Mouse (Mus musculus) erythroblast, embryonic 14.5 days (primary cell): ENCODE results near the gene Col17a1. TPM values are rescaled to one million over a fixed set of nuclear protein-coding genes. Genes with fewer than 3 reads are reported as not detected.

Experiments used
- H3K27me3 ChIP-seq: 2 replicates; pipeline ENCODE4 v1.6.1; 2012; ENCODE audit warnings: inconsistent platforms; ENCODE audit not compliant: control insufficient read depth
- H3K36me3 ChIP-seq: 2 replicates; pipeline ENCODE4 v1.6.1; 2012; ENCODE audit warnings: mild to moderate bottlenecking, inconsistent platforms; ENCODE audit not compliant: control insufficient read depth
- H3K4me1 ChIP-seq: 2 replicates; pipeline ENCODE4 v1.6.1; 2012; ENCODE audit warnings: inconsistent platforms; ENCODE audit not compliant: control insufficient read depth
- H3K4me3 ChIP-seq: replicated peaks from 2 replicates; pipeline ENCODE3; 2012; ENCODE audit warnings: moderate library complexity, mild to moderate bottlenecking, inconsistent platforms
- H3K9me3 ChIP-seq: 2 replicates; pipeline ENCODE4 v1.6.1; 2012; ENCODE audit warnings: low read length, inconsistent platforms, mixed read lengths; ENCODE audit not compliant: control insufficient read depth
- GATA1 ChIP-seq: IDR thresholded peaks from 2 replicates; pipeline ENCODE4 v1.6.1; 2012; ENCODE audit warnings: low read length, inconsistent platforms, mixed read lengths
- TAL1 ChIP-seq: IDR thresholded peaks from 3 replicates; pipeline ENCODE4 v1.6.1; 2012; ENCODE audit warnings: low read length, inconsistent platforms, mixed read lengths
- polyA plus RNA-seq: library from polyadenylated mRNA; stranded (reverse); fragments of >175 nt; gene quantifications from 2 replicates; pipeline ENCODE4 v1.2.3, GENCODE M21; 2012

Col17a1 gene
- polyA plus RNA-seq, 1 experiment = not detected

- Histone ChIP-seq H3K27me3 (no peaks in the 10 kb centered on the region), H3K9me3 (no peaks in the 10 kb centered on the region), H3K4me3 (no peak overlapping the region), H3K36me3 (peaks cover 71% of the 10 kb centered on the region), H3K4me1 (no peaks in the 10 kb centered on the region)
- TF ChIP-seq TAL1 = no peak
- no peak for TF ChIP-seq GATA1
Observed at GRCm38 (mm10) chr19:47629068-47629467, 62.8 kb downstream of the Col17a1 start.

GRCm38 (mm10) chr19:47627450-47627849 lies 64.4 kb downstream of the Col17a1 start:
- Histone ChIP-seq H3K4me3 (no peak overlapping the region), H3K36me3 (peaks cover 76% of the 10 kb centered on the region), H3K27me3 (no peaks in the 10 kb centered on the region), H3K9me3 (no peaks in the 10 kb centered on the region), H3K4me1 (no peaks in the 10 kb centered on the region)
- no peak for TF ChIP-seq GATA1
- no peak for TF ChIP-seq TAL1

- peaks cover 84% of the 10 kb centered on the region for H3K36me3 ChIP-seq
- no peaks in the 10 kb centered on the region for H3K27me3 ChIP-seq
- no peak overlapping the region for H3K4me3 ChIP-seq
- H3K4me1 ChIP-seq = no peaks in the 10 kb centered on the region
- H3K9me3 ChIP-seq = no peaks in the 10 kb centered on the region
- TF ChIP-seq TAL1 = no peak
- TF ChIP-seq GATA1 = no peak
Observed at GRCm38 (mm10) chr19:47624940-47625711, 66.8 kb downstream of the Col17a1 start.

- Histone ChIP-seq H3K4me3 (no peak overlapping the region), H3K4me1 (no peaks in the 10 kb centered on the region), H3K9me3 (no peaks in the 10 kb centered on the region), H3K27me3 (no peaks in the 10 kb centered on the region), H3K36me3 (peaks cover 96% of the 10 kb centered on the region)
- TF ChIP-seq GATA1 (no peak), TAL1 (no peak)
Observed at GRCm38 (mm10) chr19:47621478-47621877, 70.4 kb downstream of the Col17a1 start.

GRCm38 (mm10) chr19:47613442-47613841 lies 78.5 kb downstream of the Col17a1 start:
- H3K9me3 ChIP-seq = no peaks in the 10 kb centered on the region
- no peak overlapping the region for H3K4me3 ChIP-seq
- peaks cover 80% of the 10 kb centered on the region for H3K36me3 ChIP-seq
- TF ChIP-seq GATA1 (no peak), TAL1 (no peak)
- no peaks in the 10 kb centered on the region for H3K4me1 ChIP-seq
- H3K27me3 ChIP-seq = no peaks in the 10 kb centered on the region

- peaks cover 42% of the 10 kb centered on the region for H3K36me3 ChIP-seq
- H3K9me3 ChIP-seq = no peaks in the 10 kb centered on the region
- no peak for TF ChIP-seq GATA1
- no peak for TF ChIP-seq TAL1
- H3K4me3 ChIP-seq = no peak overlapping the region
- no peaks in the 10 kb centered on the region for H3K4me1 ChIP-seq
- H3K27me3 ChIP-seq = no peaks in the 10 kb centered on the region
Observed at GRCm38 (mm10) chr19:47608513-47608912, 83.4 kb downstream of the Col17a1 start.

Other genes with a start within 250 kb of the Col17a1 start
- 0.10 and 0.13 TPM in 2 replicates for gene Sh3pxd2a, start 227.7 kb downstream of the Col17a1 start, polyA plus RNA-seq
- gene Stn1, start 154.6 kb downstream of the Col17a1 start, polyA plus RNA-seq = 0.22 and 0.38 TPM in 2 replicates
- gene Slk, start 112.4 kb downstream of the Col17a1 start, polyA plus RNA-seq = 0.96 and 1.1 TPM in 2 replicates
- gene Sfr1, start 39.6 kb upstream of the Col17a1 start, polyA plus RNA-seq = 0.80 and 0.81 TPM in 2 replicates
- gene Gsto1, start 162.9 kb upstream of the Col17a1 start, polyA plus RNA-seq = 3.0 and 3.1 TPM in 2 replicates
- gene Gsto2, start 173.4 kb upstream of the Col17a1 start, polyA plus RNA-seq = not detected in 2 replicates
- gene Cfap43, start 227.2 kb upstream of the Col17a1 start, polyA plus RNA-seq = not detected in 2 replicates
- 0.18 and 0.23 TPM in 2 replicates for gene Itprip, start 227.2 kb upstream of the Col17a1 start, polyA plus RNA-seq
- not detected in 2 replicates for gene Cfap58, start 245.6 kb upstream of the Col17a1 start, polyA plus RNA-seq